Mouse (Mus musculus): ENCODE data around the gene Gm16253. TPM values are rescaled to one million over a fixed set of nuclear protein-coding genes. Genes with fewer than 3 reads are reported as not detected.
A peak's percentile ranks its signal among the peaks of the same experiment; 100 is the strongest.

The Gm16253 gene
- total RNA-seq (2021): not detected
- long read RNA-seq, experiment 1, partial matches to known transcripts: 0 of 1 reads
- long read RNA-seq, experiment 1, other reads (novel, unspliced or antisense): 1 of 1 reads
- long read RNA-seq, experiment 2: 0 reads

DNA sequence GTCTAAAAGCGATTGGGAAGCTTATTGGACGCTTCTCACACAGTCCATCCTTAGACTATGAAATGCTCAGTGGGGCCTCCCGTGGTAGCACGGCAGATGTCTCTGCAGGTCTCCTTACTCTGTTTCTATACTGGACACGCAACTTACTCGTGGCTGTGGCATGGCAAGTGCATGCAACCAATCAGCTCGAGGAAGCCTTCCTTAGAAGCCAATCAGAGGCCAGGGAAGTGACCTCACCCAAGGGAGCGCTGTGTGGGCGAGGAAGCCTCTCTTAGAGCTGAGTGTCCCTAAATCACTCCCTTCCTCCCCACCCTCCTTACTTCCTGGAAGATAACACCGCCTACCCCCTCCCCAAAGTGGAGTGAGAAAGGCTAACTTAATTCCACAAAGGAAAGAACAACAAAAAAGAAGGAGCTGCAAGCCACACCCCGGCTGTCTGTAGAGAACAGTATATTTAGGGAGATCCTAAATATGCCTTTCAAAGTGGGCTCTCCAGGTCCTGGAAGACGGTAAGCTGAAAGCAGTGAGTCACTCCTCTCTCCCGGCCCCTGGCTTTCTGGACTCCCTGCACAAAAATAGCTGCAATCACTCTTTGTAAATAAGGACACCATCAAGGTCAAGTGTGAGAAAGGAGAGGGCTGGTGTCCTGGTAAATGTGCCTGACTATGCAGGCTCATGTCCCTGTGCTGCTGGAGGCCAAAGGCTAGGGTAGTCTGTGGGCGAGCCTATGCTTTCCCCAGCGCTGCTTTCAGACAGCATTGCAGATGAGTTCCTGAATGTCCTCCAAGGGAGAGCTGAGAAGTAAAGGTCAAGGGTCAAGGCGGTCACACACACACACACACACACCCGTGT, at the start of gene Gm16253:
TSS of gene Gm16253 (plus strand) at position 295 of the 852 bp plus-strand sequence.
- peak; percentile 76 to 83 for DNase-seq (ENCODE audit: low spot score in 2 of 2)

GRCm38 (mm10) chr3:96528506-96528905, 48.3 kb upstream of the Gm16253 start:
- no peak for DNase-seq (ENCODE audit: low spot score in 2 of 2)

GRCm38 (mm10) chr3:96532050-96532449, 44.7 kb upstream of the Gm16253 start:
- no peak for DNase-seq (ENCODE audit: low spot score in 2 of 2)

DNA sequence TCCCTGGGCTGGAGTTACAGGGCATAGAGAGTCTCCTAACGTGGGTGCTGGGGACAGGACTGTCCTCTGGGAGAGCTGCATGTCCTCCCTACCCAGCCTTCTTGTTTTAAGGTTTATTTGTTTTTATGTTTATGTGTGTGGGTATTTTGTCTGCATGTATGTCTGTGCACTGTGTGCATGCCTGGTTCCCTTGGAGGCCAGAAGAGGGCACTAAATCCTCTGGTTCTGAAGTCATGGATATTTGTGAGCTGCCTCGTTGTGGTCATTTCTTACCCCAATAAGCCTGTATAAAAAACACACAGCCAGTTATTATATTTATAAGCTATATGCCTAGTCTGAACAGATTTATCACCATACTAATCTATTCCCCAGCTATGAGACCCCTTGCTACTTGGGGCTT, 42.5 kb upstream of the Gm16253 start:
- DNase-seq (ENCODE audit: low spot score in 2 of 2): no peak

DNA sequence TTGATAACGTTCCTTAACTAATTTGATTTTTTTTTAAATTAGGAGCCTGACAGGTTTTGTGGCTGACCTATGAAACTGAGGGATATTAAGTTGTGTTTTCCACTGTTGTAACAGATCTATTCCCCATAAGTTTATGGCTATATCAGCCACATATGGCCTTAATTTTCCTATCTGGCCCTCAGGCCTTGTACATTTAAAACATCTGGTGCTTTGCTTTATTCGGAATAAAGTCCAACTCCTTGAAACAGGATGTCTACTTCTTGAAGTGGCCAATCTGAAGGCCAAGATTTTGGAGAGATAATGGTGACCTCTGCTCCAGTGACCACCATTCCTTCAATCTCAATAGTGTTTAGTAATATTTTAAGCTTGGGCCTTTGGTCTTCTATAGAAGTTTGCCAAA, 37.5 kb upstream of the Gm16253 start:
- DNase-seq (ENCODE audit: low spot score in 2 of 2): no peak

DNA sequence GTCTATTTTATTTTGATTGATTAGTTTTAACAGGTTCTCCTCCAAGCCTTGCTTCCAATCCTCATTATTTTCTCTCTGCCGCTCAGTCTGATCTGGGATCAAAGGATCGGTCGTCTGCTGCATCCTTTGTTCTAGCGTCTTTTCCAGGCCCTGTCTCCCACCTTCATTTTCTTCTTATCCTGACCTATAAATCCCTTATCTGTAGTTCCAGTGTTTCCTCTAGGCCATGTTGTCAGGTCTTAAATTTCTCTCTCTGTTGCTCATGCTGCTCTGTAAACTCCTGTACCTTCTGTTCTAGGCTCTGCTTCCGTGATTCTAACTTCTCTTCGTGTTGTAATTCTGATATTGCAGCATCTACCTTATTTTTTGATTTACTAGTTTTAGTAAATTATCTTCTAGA, 36.0 kb upstream of the Gm16253 start:
- no peak for DNase-seq (ENCODE audit: low spot score in 2 of 2)

DNA sequence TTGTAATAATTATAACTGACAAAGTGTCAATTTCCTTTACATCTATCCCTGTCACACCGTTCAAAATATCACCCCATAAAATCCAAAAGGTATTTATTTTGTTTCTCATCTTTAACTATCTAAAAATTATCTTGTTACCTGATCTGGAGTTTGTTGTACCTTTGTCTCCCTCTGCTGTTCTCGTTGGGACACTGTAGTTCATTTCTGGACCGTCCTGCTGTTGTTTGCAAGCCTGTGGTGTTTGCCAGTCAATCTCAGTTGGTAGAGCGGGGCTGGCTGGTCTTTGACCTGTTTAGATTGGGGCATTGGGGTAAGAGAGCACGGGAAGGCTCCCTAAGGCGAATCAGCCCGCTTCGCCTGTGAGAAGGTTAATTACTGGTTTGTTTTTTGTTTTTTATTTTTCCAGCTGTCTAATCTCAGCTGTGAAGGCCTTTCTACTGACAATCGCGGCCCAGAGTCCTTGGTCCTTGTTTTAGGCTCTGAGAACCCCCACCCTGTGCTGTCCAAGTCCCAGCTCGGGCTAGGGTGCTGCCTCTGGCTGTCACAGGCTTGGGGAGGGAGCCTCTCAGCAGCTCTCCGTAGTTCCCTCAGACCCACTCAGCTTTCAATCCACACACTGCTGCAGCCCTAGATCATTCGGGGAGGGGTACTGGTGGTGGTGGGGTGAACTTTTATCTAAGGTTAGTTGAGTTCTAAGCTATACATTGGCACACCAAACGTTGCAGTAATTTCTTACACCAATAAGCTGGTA, 35.3 kb upstream of the Gm16253 start:
- DNase-seq (ENCODE audit: low spot score in 2 of 2): no peak

DNA sequence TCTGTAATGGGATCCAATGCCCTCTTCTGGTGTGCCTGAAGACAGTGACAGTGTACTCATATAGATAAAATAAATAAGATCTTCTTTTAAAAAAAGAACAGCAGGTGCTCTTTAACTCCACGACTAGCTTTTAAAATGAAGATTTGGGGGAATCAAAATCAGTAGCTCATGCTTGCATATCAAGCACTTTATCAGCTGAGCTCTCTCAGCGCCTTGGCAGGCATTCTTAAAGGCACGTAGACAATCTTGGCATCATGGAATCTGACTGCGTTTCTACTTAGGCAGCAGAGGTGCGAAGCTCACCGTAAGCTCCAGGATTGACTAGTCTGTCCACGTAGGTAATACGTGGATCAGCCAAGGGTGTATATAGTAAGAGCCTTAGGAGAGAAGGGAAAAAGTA, 34.2 kb upstream of the Gm16253 start:
- DNase-seq (ENCODE audit: low spot score in 2 of 2): no peak

DNA sequence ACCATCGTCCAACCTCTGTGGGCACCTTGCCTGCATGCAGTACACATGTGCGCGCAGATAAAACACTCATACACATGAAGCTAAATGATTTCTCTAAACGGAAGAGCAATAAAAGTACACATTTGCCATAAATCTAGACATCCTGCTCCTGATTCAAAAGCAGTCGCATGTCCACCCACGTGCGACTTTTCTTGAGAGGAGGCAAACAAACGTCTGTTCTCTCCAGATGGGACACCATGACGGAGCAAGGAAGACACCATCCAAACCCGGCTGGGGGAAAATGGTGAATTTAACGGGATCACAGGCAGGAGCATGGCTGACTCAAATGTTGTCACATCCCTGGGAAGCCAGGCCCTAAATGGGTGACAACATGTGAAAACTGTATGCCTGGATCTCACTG, 33.4 kb upstream of the Gm16253 start:
- no peak for DNase-seq (ENCODE audit: low spot score in 2 of 2)

DNA sequence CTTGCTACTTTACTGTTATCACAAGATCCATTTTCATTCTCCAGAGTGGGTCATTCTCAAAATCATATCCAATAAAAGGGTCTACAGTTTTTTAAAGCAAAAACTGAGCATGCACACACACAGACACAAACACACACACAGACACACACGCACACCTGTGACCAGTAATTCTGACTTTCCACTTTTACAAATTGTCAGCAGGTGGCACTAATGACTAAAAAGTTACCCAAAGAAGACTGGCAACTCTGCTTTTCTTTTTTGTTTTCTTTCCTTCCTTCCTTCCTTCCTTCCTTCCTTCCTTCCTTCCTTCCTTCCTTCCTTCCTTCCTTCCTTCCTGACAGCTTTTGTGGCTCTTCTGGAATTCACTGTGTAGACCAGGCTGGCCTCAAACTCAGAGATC, 31.2 kb upstream of the Gm16253 start:
- DNase-seq (ENCODE audit: low spot score in 2 of 2): no peak

DNA sequence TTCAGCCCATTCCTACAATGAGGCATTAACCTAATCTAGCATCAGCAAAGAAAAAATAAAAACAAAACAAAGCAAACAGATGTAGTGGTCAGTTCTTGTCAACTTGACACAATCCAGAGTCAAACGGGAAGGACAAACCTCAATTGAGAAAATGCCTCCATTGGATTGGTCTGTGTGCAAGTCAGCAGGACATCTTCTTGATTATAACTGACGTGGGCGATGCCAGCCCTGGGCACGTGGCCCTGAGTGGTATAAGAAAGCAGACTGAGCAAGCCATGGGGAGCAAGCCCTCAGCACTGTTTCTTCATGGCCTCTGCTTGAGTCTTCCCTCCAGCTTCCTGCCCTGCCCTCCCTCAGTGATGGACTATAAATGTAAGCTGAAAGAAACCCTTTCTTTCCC, 29.9 kb upstream of the Gm16253 start:
- DNase-seq (ENCODE audit: low spot score in 2 of 2): no peak

- peak in 1 of 2 experiments; percentile 56 for DNase-seq (ENCODE audit: low spot score in 2 of 2)
Observed at GRCm38 (mm10) chr3:96547389-96547960, 29.3 kb upstream of the Gm16253 start.

DNA sequence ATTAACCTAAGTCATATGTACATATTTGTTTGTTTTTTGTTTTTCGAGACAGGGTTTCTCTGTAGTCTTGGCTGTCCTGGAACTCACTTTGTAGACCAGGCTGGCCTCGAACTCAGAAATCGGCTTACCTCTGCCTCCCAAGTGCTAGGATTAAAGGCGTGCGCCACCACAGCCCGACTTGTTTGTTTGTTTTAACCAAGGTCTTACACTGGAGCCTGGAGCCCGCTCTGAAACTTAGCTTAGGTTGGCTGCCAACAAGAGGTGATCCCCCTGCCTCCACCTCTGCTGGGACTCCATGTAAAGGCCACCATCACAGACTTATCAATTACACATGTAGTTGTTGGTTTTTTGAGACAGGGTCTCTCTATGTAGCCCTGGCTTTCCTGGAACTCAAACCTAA, 28.0 kb upstream of the Gm16253 start:
- DNase-seq (ENCODE audit: low spot score in 2 of 2): no peak

- no peak for DNase-seq (ENCODE audit: low spot score in 2 of 2)
Observed at GRCm38 (mm10) chr3:96549346-96549745, 27.4 kb upstream of the Gm16253 start.

DNA sequence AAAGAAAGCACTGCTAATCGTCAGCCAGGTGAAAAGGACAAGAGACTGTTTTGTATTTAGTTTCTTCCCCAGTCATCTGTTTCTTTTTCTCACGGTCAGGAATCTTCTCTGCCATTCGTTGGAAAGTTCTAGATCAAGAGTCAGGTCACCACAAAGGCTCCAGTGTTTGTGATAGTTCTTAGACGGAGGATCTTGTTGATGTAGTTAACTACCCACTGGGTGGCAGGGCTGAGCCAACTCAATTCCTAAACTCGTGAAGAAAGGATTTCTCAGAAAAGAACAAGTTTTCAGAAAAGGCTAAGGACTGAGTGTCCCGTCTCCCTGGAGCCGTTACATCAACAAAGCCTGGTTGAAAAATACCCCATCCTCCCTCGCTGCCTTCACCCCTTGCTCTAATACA, 25.6 kb upstream of the Gm16253 start:
- peak in 1 of 2 experiments; percentile 26 for DNase-seq (ENCODE audit: low spot score in 2 of 2)

- DNase-seq (ENCODE audit: low spot score in 2 of 2): no peak
Observed at GRCm38 (mm10) chr3:96551890-96552289, 24.9 kb upstream of the Gm16253 start.

GRCm38 (mm10) chr3:96553601-96554000, 23.2 kb upstream of the Gm16253 start:
- no peak for DNase-seq (ENCODE audit: low spot score in 2 of 2)

GRCm38 (mm10) chr3:96554251-96554650, 22.5 kb upstream of the Gm16253 start:
- no peak for DNase-seq (ENCODE audit: low spot score in 2 of 2)

DNA sequence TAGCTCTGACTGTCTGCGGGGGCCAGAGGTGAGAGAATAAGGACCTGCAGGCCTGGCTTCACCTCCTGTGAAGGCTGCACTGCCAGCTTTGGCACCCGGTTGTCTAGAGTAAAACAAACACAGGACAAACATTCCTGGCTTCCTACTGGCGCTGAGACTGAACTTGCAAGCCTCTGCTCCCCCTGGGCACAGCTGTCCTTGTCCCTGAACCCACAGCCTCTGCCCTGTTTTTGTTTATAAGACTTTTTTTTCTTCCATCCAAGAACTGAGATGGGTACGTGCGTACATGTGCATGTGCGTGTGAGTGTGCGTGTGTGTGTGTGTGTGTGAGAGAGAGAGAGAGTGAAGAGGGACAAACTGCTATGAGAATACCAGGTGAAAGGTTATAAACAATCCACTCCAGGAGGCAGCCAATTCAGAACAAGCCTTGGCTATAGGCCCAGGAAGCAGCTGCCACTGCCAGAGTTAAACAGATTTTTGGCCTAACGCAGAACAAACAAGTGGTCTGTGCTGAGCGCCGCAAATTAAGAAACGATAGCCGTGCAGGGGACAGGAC, 21.7 kb upstream of the Gm16253 start:
- no peak for DNase-seq (ENCODE audit: low spot score in 2 of 2)

GRCm38 (mm10) chr3:96555999-96556614, 20.7 kb upstream of the Gm16253 start:
- DNase-seq (ENCODE audit: low spot score in 2 of 2): no peak

Data from adrenal gland, postnatal 4 days (tissue).